Mouse (Mus musculus): ENCODE results near the gene Eif2ak4. TPM values are rescaled to one million over a fixed set of nuclear protein-coding genes. Genes with fewer than 3 reads are reported as not detected.

Eif2ak4 gene
- polyA plus RNA-seq, 1 experiment, result 11.1 TPM

- TF ChIP-seq CTCF (IDR thresholded peaks at IDR 0.05; ENCODE audit: insufficient read depth, low read length) (no peak), POLR2A (IDR thresholded peaks at IDR 0.05; ENCODE audit: borderline replicate concordance, extremely low read depth, low read depth, low read length) (no peak)
- 38% methylated on average over 8 of the region's 8 CpGs for WGBS
- peak; percentile 33 for DNase-seq
Observed at GRCm38 (mm10) chr2:118422385-118422784, 34.0 kb downstream of the Eif2ak4 start.

GRCm38 (mm10) chr2:118428296-118428695, 39.9 kb downstream of the Eif2ak4 start:
- Histone ChIP-seq H3K4me3 (replicated peaks; ENCODE audit: extremely low read depth, low read depth, low read length) (no peak overlapping the region), H3K4me1 (ENCODE audit: control insufficient read depth, insufficient read depth, low read length) (no peaks in the 10 kb centered on the region)
- no peak for DNase-seq
- TF ChIP-seq POLR2A (IDR thresholded peaks at IDR 0.05; ENCODE audit: borderline replicate concordance, extremely low read depth, low read depth, low read length), result no peak
- TF ChIP-seq CTCF (IDR thresholded peaks at IDR 0.05; ENCODE audit: insufficient read depth, low read length), result no peak
- WGBS, result 70% methylated on average over 6 of the region's 6 CpGs

More at GRCm38 (mm10) chr2:118422385-118422784, 34.0 kb downstream of the Eif2ak4 start:
- H3K4me3 ChIP-seq (replicated peaks; ENCODE audit: extremely low read depth, low read depth, low read length), result no peak overlapping the region
- H3K4me1 ChIP-seq (ENCODE audit: control insufficient read depth, insufficient read depth, low read length), result 0 out of 2 replicates have a peak, but pooled peaks cover 3% of the 10 kb centered on the region

GRCm38 (mm10) chr2:118429297-118429696, 40.9 kb downstream of the Eif2ak4 start:
- TF ChIP-seq POLR2A (IDR thresholded peaks at IDR 0.05; ENCODE audit: borderline replicate concordance, extremely low read depth, low read depth, low read length) (no peak), CTCF (IDR thresholded peaks at IDR 0.05; ENCODE audit: insufficient read depth, low read length) (no peak)
- Histone ChIP-seq H3K4me1 (ENCODE audit: control insufficient read depth, insufficient read depth, low read length) (no peaks in the 10 kb centered on the region), H3K4me3 (replicated peaks; ENCODE audit: extremely low read depth, low read depth, low read length) (no peak overlapping the region)
- DNase-seq, result no peak
- 65% methylated on average over 9 of the region's 9 CpGs for WGBS

- 89% methylated on average over 16 of the region's 16 CpGs for WGBS
- no peak for TF ChIP-seq POLR2A (IDR thresholded peaks at IDR 0.05; ENCODE audit: borderline replicate concordance, extremely low read depth, low read depth, low read length)
- TF ChIP-seq CTCF (IDR thresholded peaks at IDR 0.05; ENCODE audit: insufficient read depth, low read length), result no peak
- no peak for DNase-seq
- Histone ChIP-seq H3K4me3 (replicated peaks; ENCODE audit: extremely low read depth, low read depth, low read length) (no peak overlapping the region), H3K4me1 (ENCODE audit: control insufficient read depth, insufficient read depth, low read length) (no peaks in the 10 kb centered on the region)
Observed at GRCm38 (mm10) chr2:118430630-118431029, 42.2 kb downstream of the Eif2ak4 start.

- H3K4me1 ChIP-seq (ENCODE audit: control insufficient read depth, insufficient read depth, low read length), result no peaks in the 10 kb centered on the region
- no peak overlapping the region for H3K4me3 ChIP-seq (replicated peaks; ENCODE audit: extremely low read depth, low read depth, low read length)
- peak; percentile 30 for DNase-seq
- peak; percentile 62 for TF ChIP-seq CTCF (IDR thresholded peaks at IDR 0.05; ENCODE audit: insufficient read depth, low read length)
- no peak for TF ChIP-seq POLR2A (IDR thresholded peaks at IDR 0.05; ENCODE audit: borderline replicate concordance, extremely low read depth, low read depth, low read length)
- WGBS, result 81% methylated on average over 5 of the region's 5 CpGs
Observed at GRCm38 (mm10) chr2:118431589-118431988, 43.2 kb downstream of the Eif2ak4 start.

GRCm38 (mm10) chr2:118442172-118442571, 53.8 kb downstream of the Eif2ak4 start:
- Histone ChIP-seq H3K4me3 (replicated peaks; ENCODE audit: extremely low read depth, low read depth, low read length) (no peak overlapping the region), H3K4me1 (ENCODE audit: control insufficient read depth, insufficient read depth, low read length) (no peaks in the 10 kb centered on the region)
- 81% methylated on average over 5 of the region's 5 CpGs for WGBS
- no peak for TF ChIP-seq POLR2A (IDR thresholded peaks at IDR 0.05; ENCODE audit: borderline replicate concordance, extremely low read depth, low read depth, low read length)
- no peak for TF ChIP-seq CTCF (IDR thresholded peaks at IDR 0.05; ENCODE audit: insufficient read depth, low read length)
- DNase-seq, result no peak

- Histone ChIP-seq H3K4me3 (replicated peaks; ENCODE audit: extremely low read depth, low read depth, low read length) (no peak overlapping the region), H3K4me1 (ENCODE audit: control insufficient read depth, insufficient read depth, low read length) (no peaks in the 10 kb centered on the region)
- no peak for TF ChIP-seq POLR2A (IDR thresholded peaks at IDR 0.05; ENCODE audit: borderline replicate concordance, extremely low read depth, low read depth, low read length)
- TF ChIP-seq CTCF (IDR thresholded peaks at IDR 0.05; ENCODE audit: insufficient read depth, low read length), result no peak
- no peak for DNase-seq
- WGBS, result 83% methylated on average over 4 of the region's 4 CpGs
Observed at GRCm38 (mm10) chr2:118442723-118443122, 54.3 kb downstream of the Eif2ak4 start.

GRCm38 (mm10) chr2:118445696-118446674, 57.6 kb downstream of the Eif2ak4 start:
- no peak for DNase-seq
- WGBS, result 71% methylated on average over 13 of the region's 13 CpGs
- Histone ChIP-seq H3K4me3 (replicated peaks; ENCODE audit: extremely low read depth, low read depth, low read length) (no peak overlapping the region), H3K4me1 (ENCODE audit: control insufficient read depth, insufficient read depth, low read length) (no peaks in the 10 kb centered on the region)
- no peak for TF ChIP-seq CTCF (IDR thresholded peaks at IDR 0.05; ENCODE audit: insufficient read depth, low read length)
- TF ChIP-seq POLR2A (IDR thresholded peaks at IDR 0.05; ENCODE audit: borderline replicate concordance, extremely low read depth, low read depth, low read length), result no peak

GRCm38 (mm10) chr2:118448181-118448580, 59.8 kb downstream of the Eif2ak4 start:
- DNase-seq, result no peak
- 88% methylated on average over 12 of the region's 12 CpGs for WGBS
- H3K4me3 ChIP-seq (replicated peaks; ENCODE audit: extremely low read depth, low read depth, low read length), result no peak overlapping the region
- no peak for TF ChIP-seq POLR2A (IDR thresholded peaks at IDR 0.05; ENCODE audit: borderline replicate concordance, extremely low read depth, low read depth, low read length)
- TF ChIP-seq CTCF (IDR thresholded peaks at IDR 0.05; ENCODE audit: insufficient read depth, low read length), result no peak
- no peaks in the 10 kb centered on the region for H3K4me1 ChIP-seq (ENCODE audit: control insufficient read depth, insufficient read depth, low read length)

- no peak for TF ChIP-seq CTCF (IDR thresholded peaks at IDR 0.05; ENCODE audit: insufficient read depth, low read length)
- TF ChIP-seq POLR2A (IDR thresholded peaks at IDR 0.05; ENCODE audit: borderline replicate concordance, extremely low read depth, low read depth, low read length), result no peak
- Histone ChIP-seq H3K4me1 (ENCODE audit: control insufficient read depth, insufficient read depth, low read length) (no peaks in the 10 kb centered on the region), H3K4me3 (replicated peaks; ENCODE audit: extremely low read depth, low read depth, low read length) (no peak overlapping the region)
- DNase-seq, result no peak
- WGBS, result 95% methylated on average over 6 of the region's 6 CpGs
Observed at GRCm38 (mm10) chr2:118451056-118451455, 62.6 kb downstream of the Eif2ak4 start.
